Mouse (Mus musculus) liver, embryonic 14.5 days (tissue): Measurements from ENCODE around the gene Pnp2. TPM values are rescaled to one million over a fixed set of nuclear protein-coding genes. Genes with fewer than 3 reads are reported as not detected.

ENCODE experiments used
- ATAC-seq: fragments of 200-750 bp; cut with Nextera tagmentation; 2 replicates; pipeline ENCODE4 v1.8.0; 2017; ENCODE audit warnings: moderate number of reproducible peaks, mild to moderate bottlenecking, moderate library complexity; ENCODE audit not compliant: insufficient read depth
- DNase-seq, 3 experiments: peaks; one replicate each; pipeline ENCODE4 v3.0.0-alpha.2; 2012 to 2013; ENCODE audit warnings: low read depth in 3 of 3, low spot score in 3 of 3
- H3K27ac ChIP-seq: fragments of 300-500 bp; sonication (generic); 2 replicates; pipeline ENCODE4 v1.5.1; 2014; ENCODE audit warnings: moderate library complexity, mild to moderate bottlenecking, control low read depth, inconsistent platforms
- H3K27me3 ChIP-seq: fragments of 300-500 bp; sonication (generic); 2 replicates; pipeline ENCODE4 v1.6.1; 2014; ENCODE audit warnings: mild to moderate bottlenecking, low read length, moderate library complexity; ENCODE audit not compliant: control insufficient read depth, insufficient read depth
- H3K36me3 ChIP-seq: fragments of 300-500 bp; sonication (generic); replicated peaks from 2 replicates; pipeline ENCODE4 v1.6.1; 2014; ENCODE audit warnings: low read depth; ENCODE audit not compliant: control insufficient read depth, insufficient read depth
- H3K4me1 ChIP-seq, 2 experiments: fragments of 200-500 bp in 1 of 2; fragments of 300-500 bp in 1 of 2; sonication (generic) in 1 of 2; replicated peaks; 2 replicates each; pipeline ENCODE4 v1.6.1; 2012 to 2014; ENCODE audit warnings: antibody characterized with exemption in 1 of 2, inconsistent platforms in 1 of 2, low read length in 1 of 2; ENCODE audit not compliant: control insufficient read depth in 2 of 2, insufficient read depth in 2 of 2
- H3K4me2 ChIP-seq: fragments of 300-500 bp; sonication (generic); 2 replicates; pipeline ENCODE4 v1.6.1; 2014; ENCODE audit warnings: low read depth, mild to moderate bottlenecking, control low read depth, moderate library complexity
- H3K4me3 ChIP-seq, 2 experiments: fragments of 200-500 bp in 1 of 2; fragments of 300-500 bp in 1 of 2; sonication (generic) in 1 of 2; 2 replicates each; pipeline ENCODE4 v1.5.1; 2012 to 2014; ENCODE audit warnings: low read depth in 2 of 2, low read length in 2 of 2, mild to moderate bottlenecking in 2 of 2, control low read depth in 1 of 2, inconsistent platforms in 1 of 2, moderate library complexity in 1 of 2; ENCODE audit not compliant: insufficient read depth in 1 of 2
- H3K9ac ChIP-seq: fragments of 300-500 bp; sonication (generic); replicated peaks from 2 replicates; pipeline ENCODE4 v1.6.1; 2014; ENCODE audit warnings: mild to moderate bottlenecking, control low read depth, moderate library complexity
- H3K9me3 ChIP-seq: fragments of 300-500 bp; sonication (generic); 2 replicates; pipeline ENCODE4 v1.6.1; 2016; ENCODE audit warnings: low read length, mixed read lengths; ENCODE audit not compliant: control insufficient read depth
- CTCF ChIP-seq: IDR thresholded peaks from 2 replicates; pipeline ENCODE4 v1.5.1; 2016; ENCODE audit warnings: antibody characterized with exemption, low read depth, control low read depth
- EP300 ChIP-seq: IDR thresholded peaks from 2 replicates; pipeline ENCODE4 v1.6.1; 2016; ENCODE audit warnings: antibody characterized with exemption, low read depth
- WGBS: fragments of 180-500 bp; shearing (Covaris S2); extraction: QIAGEN DNeasy Blood & Tissue Kit; methylation state at CpG from one replicate; pipeline ENCODE4 v1.1.7; 2014; ENCODE audit not compliant: insufficient replicate concordance; 5-methylcytosine and 5-hydroxymethylcytosine counted together
- polyA plus RNA-seq, 2 experiments: library from polyadenylated mRNA; depleted of rRNA in 1 of 2; stranded (reverse) in 1 of 2; unstranded in 1 of 2; fragments of >200 nt; fragmentation: Nextera tagmentation in 1 of 2; extraction: Ambion mirVana in 1 of 2; gene quantifications; 2 replicates each; pipeline versions ENCODE4 v1.2.1 to v1.2.3; 2012 to 2014

Pnp2 gene
- polyA plus RNA-seq, 2 experiments, result 9.8 to 12.0 TPM

DNA sequence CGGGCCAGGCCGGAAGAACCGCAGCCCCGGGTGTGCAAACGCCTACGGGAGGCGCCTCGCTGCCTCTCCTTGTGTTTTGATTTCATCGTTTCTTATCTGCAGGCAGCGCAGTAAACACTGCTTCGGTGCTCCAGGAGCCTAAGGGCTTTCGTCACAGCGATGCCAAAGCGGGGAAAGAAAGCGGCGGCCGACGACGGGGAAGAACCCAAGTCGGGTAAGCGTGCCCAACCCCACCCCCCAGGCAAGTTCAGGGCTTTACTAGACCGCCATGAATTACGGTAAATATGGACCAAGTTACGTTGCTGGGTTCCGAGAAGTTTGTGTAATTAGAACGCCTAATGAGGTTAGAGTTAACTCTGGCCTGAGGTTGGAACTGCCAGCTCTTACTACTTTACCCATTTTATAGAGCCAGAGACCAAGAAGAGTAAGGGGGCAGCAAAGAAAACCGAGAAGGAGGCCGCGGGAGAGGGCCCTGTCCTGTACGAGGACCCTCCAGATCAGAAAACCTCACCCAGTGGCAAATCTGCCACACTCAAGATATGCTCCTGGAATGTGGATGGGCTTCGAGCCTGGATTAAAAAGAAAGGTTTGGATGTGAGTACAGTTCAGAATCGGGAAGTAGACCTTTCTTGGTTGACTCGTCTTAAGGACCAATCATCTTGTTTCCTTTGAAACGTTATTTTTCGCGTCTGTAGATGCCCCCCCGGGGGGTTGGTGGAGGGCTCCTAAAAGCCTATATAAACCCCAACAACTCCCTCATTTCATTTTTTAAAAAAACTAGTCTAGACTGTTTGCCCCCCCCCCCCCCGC is 30.5 kb upstream of the Pnp2 start:
- H3K27ac ChIP-seq, result peak overlapping the region; percentile 72
- H3K9me3 ChIP-seq, result no peaks in the 10 kb centered on the region
- H3K4me1 ChIP-seq, result peaks cover 3 to 13% of the 10 kb centered on the region in 2 experiments; a peak in 3 of 4 replicates
- WGBS, result under 1% methylated on average over 38 of the region's 38 CpGs
- H3K36me3 ChIP-seq, result peaks cover 31% of the 10 kb centered on the region
- H3K27me3 ChIP-seq, result no peaks in the 10 kb centered on the region
- H3K4me3 ChIP-seq, result peak overlapping the region; percentile 77 to 85
- TF ChIP-seq CTCF (no peak), EP300 (no peak)
- DNase-seq (peak in 2 of 3 experiments; percentile 37 to 42), ATAC-seq (peak; percentile 68)
- H3K4me2 ChIP-seq, result peak overlapping the region; percentile 96
- H3K9ac ChIP-seq, result peak overlapping the region; percentile 69

- ATAC-seq (no peak), DNase-seq (no peak)
- H3K4me3 ChIP-seq, result no peak overlapping the region
- WGBS, result 79% methylated on average over 3 of the region's 3 CpGs
- no peak overlapping the region for H3K4me2 ChIP-seq
- no peak overlapping the region for H3K27ac ChIP-seq
- H3K27me3 ChIP-seq, result no peaks in the 10 kb centered on the region
- no peaks in the 10 kb centered on the region for H3K9me3 ChIP-seq
- TF ChIP-seq EP300 (no peak), CTCF (no peak)
- peaks cover 31% of the 10 kb centered on the region for H3K36me3 ChIP-seq
- H3K9ac ChIP-seq, result no peak overlapping the region
- peaks cover 12 to 22% of the 10 kb centered on the region in 2 experiments for H3K4me1 ChIP-seq
Observed at GRCm38 (mm10) chr14:50927366-50927765, 28.4 kb upstream of the Pnp2 start.

DNA sequence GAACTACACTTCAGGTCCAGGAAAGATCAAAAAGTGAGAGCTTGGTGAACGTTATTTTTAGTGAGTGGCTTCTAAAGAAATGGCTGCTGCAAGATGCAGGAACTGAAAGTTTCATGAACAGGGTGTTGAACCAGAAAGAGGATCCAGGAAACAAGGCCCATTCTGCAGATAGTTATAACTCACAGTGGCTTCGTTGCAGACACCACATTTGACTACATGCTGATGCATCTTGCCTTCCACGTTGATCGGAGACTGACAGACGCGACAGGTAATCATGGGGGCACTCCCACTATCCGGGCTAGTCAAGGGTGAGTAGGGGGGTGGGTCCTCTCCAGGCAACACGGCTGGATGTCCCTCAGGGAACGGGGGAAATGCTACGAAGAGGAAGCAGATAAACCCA is 25.8 kb upstream of the Pnp2 start:
- peaks cover 31% of the 10 kb centered on the region for H3K36me3 ChIP-seq
- no peak for DNase-seq
- H3K4me1 ChIP-seq, result peaks cover 13 to 23% of the 10 kb centered on the region in 2 experiments

GRCm38 (mm10) chr14:50930377-50930753 is 25.4 kb upstream of the Pnp2 start:
- no peak for TF ChIP-seq EP300
- TF ChIP-seq CTCF, result no peak
- H3K4me2 ChIP-seq, result peak overlapping the region; percentile 89
- H3K4me1 ChIP-seq, result peaks cover 13 to 23% of the 10 kb centered on the region in 2 experiments
- peaks cover 31% of the 10 kb centered on the region for H3K36me3 ChIP-seq
- peak overlapping the region; percentile 79 for H3K9ac ChIP-seq
- no peaks in the 10 kb centered on the region for H3K9me3 ChIP-seq
- peak overlapping the region; percentile 71 to 81 for H3K4me3 ChIP-seq
- ATAC-seq (peak; percentile 66), DNase-seq (peak; percentile 51 to 66 (median 52))
- no peaks in the 10 kb centered on the region for H3K27me3 ChIP-seq
- H3K27ac ChIP-seq, result peak overlapping the region; percentile 35
- 0% methylated on average over 38 of the region's 38 CpGs for WGBS

More for the DNA sequence above, 25.8 kb upstream of the Pnp2 start:
- 10% methylated on average over 10 of the region's 10 CpGs for WGBS
- peak overlapping the region; percentile 35 for H3K27ac ChIP-seq
- ATAC-seq, result no peak
- no peaks in the 10 kb centered on the region for H3K27me3 ChIP-seq
- peak overlapping the region; percentile 89 for H3K4me2 ChIP-seq
- TF ChIP-seq EP300, result no peak
- no peak for TF ChIP-seq CTCF
- H3K4me3 ChIP-seq, result peak overlapping the region; percentile 71 to 81
- H3K9me3 ChIP-seq, result no peaks in the 10 kb centered on the region
- H3K9ac ChIP-seq, result peak overlapping the region; percentile 79

GRCm38 (mm10) chr14:50930754-50931492 is 24.9 kb upstream of the Pnp2 start, which contains the start of the genes Pip4p1 and Pnp:
Pip4p1 (minus strand) TSS chr14:50930856.
Pnp (plus strand) TSS chr14:50931082.
- Histone ChIP-seq H3K27me3 (no peaks in the 10 kb centered on the region), H3K9me3 (no peaks in the 10 kb centered on the region), H3K4me2 (peak within 1 kb of the TSS; percentile 89), H3K36me3 (peaks cover 31% of the 10 kb centered on the region), H3K27ac (peak within 1 kb of the TSS; percentile 74), H3K4me1 (peaks cover 13 to 21% of the 10 kb centered on the region in 2 experiments), H3K9ac (peak within 1 kb of the TSS; percentile 79), H3K4me3 (peak within 1 kb of the TSS; percentile 71 to 84)
- ATAC-seq, result peak; percentile 96
- peak; percentile 100 for DNase-seq
- WGBS, result under 1% methylated on average over 57 of the region's 68 CpGs
- TF ChIP-seq EP300 (no peak; the same call in 1 of the 2 replicates), CTCF (no peak)
